Mouse (Mus musculus) megakaryocyte-erythroid progenitor cell, adult 5-6 weeks (primary cell): Measurements from ENCODE around the gene Zfand3. TPM values are rescaled to one million over a fixed set of nuclear protein-coding genes. Genes with fewer than 3 reads are reported as not detected.

ENCODE experiments used
- ATAC-seq: replicated peaks from 2 replicates; pipeline ENCODE4 v1.8.0; 2016; ENCODE audit warnings: mild to moderate bottlenecking, inconsistent platforms; ENCODE audit not compliant: severe bottlenecking, poor library complexity, low FRiP score, low TSS enrichment
- total RNA-seq, 2 experiments: library from RNA; stranded (forward) in 1 of 2; stranded (reverse) in 1 of 2; fragments of 200-1000, 215-1000 nt in 1 of 2; fragments of >200 nt in 1 of 2; fragmentation: Nextera tagmentation in 1 of 2; gene quantifications; 2 replicates each; pipeline ENCODE4 v1.2.3; 2014 to 2017

Zfand3 gene
- total RNA-seq, 2 experiments from 2014 or later: 4.9 to 9.5 TPM

DNA sequence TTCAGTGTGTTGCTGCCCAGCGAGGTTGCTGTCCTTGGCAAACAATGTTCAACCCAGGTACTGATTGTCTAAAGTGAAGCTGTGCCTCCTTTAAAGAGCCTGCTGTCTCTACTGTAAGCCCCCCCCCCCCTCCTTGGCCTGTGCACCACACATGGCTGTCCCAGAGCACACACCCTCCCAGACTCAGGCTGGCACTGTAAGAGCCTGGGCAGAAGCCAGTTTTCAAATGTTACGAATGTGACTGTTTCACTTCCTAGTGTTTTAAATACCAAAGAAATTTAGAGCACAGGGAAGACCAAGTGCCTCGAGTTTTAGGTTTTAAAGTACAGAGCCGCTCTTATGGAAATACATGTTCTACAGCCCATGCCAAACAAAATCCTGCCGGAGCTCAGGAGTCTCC is 234.9 kb downstream of the Zfand3 start:
- no peak for ATAC-seq

DNA sequence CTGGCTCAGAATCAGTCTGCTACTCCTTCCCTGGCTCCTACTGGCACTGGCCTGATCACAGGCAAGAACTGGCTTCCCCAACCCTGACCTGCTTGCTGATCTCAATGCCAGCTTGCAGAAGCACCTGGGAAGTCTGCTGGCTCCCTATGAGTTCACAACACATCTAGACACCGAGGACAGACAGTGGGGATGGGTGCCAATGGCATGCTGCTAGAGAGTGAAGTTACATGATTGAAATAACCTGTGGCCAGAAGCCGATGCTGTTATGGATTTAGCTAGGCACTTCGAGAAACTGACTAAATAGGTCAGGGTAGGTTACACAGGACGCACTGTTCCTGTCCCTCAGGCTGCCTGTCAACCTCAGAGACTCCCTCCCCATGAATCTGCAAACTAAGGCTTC is 236.1 kb downstream of the Zfand3 start:
- ATAC-seq: no peak

DNA sequence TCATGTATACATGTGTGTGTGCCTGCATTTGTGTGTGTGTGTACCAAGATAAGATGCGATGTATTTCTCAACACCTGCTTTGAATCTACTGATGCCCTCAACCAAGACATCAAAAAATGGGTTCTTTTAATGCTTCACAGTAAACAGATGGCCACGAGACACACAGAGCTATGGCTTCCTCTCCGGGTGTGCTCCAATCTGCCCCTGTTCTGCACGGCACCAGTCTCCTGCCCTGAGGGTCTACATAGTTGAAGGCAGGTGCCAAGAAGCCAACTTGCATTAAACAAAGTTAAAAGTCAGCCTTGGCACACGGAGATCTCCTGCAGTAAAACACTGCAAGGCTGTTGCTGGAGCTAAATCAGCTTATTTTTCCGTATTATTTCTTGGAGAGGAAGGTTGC is 236.5 kb downstream of the Zfand3 start:
- no peak for ATAC-seq

DNA sequence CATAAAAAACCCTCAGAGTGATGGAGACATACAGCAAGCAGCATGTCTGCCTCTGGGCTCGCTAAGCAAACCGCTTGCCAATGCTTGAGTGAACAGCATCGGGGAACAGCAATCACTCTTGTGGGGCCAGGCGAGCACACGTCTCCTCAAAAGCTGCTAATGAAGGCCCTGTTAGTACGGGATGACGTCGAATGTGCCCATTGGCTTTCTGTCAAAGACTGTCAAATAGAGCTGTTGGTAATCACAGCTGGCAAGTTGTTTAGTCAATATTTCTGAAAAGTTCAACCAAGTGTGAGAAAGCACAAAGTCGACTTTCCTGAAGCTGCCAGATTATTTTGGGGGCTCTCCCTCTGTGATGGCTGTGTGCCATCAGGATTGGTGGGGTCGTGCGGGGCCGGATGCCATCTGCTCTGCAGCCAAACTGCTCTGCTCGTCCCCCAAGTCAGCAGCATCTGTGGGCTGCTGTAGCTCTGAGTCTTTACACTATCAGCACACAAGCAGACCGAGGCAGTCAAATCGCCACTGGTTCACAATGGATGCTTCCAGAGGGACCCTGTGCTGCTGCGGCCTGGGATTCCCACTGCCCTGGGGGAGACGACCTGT is 237.3 kb downstream of the Zfand3 start:
- no peak for ATAC-seq

DNA sequence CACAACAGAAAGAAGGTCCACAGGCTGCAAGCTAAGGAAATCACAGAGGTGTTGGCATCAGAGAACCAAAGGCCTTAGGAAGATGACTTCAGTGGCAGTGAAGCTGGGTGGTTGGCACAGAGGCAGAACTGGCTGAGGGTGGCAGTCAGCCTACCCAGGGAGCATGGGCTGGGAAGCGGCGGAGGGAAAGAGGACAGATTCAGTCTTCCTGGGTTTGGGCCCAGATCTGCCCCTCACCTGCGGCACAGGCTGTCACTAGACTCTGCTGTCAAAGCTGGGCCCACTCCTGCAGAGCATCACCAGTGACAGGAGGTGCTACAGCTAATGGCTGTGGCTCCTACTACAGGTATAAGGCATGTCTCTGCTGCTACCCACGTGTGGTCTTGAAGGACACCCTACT is 238.1 kb downstream of the Zfand3 start:
- no peak for ATAC-seq

DNA sequence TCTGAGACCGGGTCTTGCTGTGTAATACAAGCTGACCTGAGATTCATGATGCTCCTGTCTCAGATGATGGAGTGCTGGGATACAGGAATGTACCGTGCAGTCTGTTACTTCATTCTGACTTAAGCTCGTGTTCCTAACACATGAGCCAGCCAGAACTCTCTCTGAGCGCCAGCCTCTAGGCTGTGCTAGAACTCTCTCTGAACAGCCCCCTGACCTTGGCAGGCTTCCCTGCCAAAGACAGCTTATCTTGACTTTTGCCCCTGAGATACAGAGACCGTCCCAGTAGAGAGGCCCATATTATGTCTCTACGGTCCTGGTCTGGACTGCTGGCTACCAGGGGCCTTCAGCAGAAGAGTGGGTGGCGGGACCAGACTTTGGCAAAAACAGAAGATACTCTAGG is 239.0 kb downstream of the Zfand3 start:
- no peak for ATAC-seq

DNA sequence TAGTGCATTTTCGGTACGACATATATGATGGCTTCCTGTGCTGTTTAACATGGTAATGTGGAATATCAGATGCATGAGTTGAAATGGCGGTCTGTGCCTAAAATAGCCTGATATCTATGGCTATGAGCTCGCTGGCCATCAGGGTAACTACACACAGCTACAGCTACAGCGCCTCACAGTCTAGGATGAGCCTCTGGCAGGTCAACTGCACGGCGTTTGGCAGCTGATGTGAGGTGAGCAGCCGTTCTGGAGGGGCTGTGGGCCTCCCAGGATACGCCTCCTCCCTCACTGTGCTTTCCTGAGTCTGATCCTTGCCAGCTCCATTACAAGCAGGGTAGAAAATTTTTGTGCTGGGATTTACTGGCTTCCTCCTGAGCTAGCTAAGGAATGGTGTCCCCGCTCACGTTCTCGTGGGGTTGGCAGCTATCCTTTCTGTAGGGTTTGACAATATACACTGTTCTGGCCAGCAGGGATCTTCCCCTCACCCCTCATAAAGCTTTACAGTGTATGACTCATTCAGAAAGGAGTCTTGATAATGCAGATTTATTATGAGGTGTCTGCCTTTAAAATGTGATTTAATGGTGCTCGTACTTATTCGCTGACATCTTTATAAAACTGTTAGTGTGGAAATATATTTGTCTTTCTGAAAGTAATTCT is 240.2 kb downstream of the Zfand3 start:
- ATAC-seq: no peak

DNA sequence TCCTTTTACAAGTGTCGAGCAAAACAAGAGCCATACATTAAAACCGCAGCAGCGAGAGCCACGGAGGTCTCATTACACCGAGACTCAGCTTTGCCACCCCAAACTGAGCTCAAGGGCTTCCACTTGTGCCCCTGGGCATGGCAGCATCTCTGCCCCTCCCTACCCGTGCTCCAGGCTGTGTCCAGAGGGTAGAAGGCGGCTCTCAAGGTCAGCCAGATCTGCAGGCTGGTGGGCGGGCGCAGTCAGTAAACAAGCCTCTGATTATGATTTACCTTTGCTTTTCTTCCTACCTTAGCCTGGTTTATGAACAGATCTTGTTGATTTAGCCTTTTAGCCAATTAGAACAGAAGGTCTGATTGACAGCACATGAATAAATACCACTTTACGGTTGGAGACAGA is 240.8 kb downstream of the Zfand3 start:
- no peak for ATAC-seq

DNA sequence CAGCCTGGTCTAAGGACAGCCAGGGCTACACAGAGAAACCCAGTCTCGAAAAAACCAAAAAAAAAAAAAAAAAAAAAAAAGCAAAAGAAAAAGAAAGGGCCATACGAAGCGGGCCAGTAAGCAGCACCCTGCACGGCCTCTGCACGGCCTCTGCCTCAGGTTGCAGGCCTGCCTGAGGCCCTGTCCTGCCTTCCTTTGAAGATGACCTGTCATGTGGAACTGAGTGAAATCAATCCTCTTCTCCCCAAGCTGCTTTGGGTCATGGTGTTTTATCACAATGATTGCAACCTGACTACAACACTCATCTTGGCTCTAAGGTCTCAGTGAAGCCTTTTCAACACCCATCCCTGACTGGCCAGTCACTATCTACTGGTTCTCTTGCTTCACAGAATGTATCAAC is 248.5 kb downstream of the Zfand3 start:
- ATAC-seq: no peak

DNA sequence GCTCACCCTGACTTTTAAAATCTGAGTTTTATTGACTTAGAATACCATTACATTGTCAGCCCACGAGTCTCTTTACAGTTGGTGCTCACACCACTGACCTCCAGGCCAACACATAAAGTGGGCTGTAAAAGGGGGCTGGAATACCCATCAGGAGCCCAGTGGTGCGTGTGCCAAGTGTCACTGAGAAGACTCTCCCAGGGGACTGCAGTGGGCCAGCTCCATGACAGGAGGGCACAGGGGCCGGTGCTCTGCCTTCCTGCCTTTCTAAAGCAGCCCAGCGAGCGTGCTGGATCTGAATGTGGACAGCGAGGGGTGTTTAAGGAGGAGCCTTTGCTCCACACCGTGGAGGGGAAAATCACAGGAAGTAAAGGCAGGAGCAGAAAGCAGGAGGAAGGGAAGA is 249.4 kb downstream of the Zfand3 start:
- no peak for ATAC-seq

DNA sequence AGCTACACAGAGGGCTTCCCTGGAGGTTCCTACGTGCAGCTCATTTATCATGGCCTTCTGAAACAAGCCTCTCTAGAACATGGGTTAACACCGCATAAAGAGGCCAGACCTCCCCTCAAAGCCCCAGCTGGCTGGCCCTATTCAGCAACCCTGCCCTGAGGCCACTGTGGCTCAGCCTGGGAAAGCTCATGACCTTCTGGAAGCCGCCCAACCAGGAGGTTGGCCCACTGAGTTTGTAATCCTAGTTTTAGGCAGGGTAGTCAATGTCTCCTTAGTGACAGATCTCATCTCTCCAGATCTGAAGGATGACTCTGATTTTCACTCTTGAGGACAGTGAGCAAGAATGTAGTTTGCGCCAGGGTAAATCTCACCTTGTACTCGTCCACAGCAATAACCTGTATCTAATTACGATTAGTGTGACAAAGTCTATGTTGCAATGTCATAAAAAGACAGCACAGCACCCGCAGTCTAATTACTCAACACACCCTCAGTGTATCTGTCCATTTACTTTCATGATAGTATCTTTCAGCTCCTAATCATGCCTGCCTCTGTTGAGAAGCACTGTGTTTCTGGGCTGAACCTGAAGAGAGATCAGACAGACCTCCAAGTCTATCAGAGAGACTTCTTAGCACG is 251.5 kb downstream of the Zfand3 start:
- no peak for ATAC-seq

DNA sequence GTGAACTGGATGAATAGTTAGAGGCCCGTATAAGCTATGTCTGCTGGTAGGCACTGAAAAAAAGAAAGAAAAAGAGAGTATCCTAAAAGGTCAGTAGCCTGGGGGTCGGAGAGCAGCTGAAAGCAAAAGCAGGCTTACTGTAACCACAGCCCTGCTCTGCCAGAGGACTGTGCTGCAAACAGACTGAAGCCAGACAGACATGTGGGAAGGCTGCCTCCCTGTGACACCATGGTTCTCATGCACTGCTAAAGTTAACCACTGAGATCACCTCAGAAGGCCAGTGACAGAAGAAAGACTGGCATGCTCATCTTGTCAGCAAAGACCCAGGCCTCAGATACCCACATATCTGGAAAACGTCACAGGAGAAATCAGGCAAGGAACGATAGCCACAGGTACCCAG is 253.9 kb downstream of the Zfand3 start:
- ATAC-seq: no peak

DNA sequence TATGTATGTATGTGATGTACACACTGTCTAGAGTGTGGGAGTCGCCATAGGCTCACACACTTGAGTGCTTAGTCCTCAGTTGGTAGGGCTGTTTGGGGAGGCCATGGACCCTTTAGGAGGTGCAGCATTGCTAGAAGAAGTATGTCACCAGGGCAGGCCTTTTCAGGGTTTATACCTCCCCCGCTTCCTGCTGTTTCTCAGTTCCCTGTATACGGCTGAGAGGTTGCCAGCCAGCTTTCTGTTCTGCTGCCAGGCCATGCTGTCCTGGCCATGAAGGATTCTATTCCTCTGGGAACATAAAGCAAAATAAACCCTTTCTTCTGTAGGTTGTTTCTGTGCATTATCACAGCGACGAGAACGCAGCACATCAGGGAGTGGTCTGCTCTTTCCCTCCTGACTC is 255.4 kb downstream of the Zfand3 start:
- no peak for ATAC-seq

Other genes with a start within 250 kb of the Zfand3 start
- gene Mdga1, start 34.6 kb upstream of the Zfand3 start, total RNA-seq (2014; fragmentation: Nextera tagmentation): 7.3 and 13.7 TPM in 2 replicates
- gene Mdga1, start 34.6 kb upstream of the Zfand3 start, total RNA-seq (2017): 5.4 and 14.4 TPM in 2 replicates